Mouse (Mus musculus) liver, embryonic 14.5 days (tissue): ENCODE measurements around the gene Agap1. TPM values are rescaled to one million over a fixed set of nuclear protein-coding genes. Genes with fewer than 3 reads are reported as not detected.
A peak's percentile ranks its signal among the peaks of the same experiment; 100 is the strongest.

Experiments
- ATAC-seq: fragments of 200-750 bp; cut with Nextera tagmentation; 2 replicates; pipeline ENCODE4 v1.8.0; 2017; ENCODE audit warnings: moderate number of reproducible peaks, mild to moderate bottlenecking, moderate library complexity; ENCODE audit not compliant: insufficient read depth
- DNase-seq, 3 experiments: peaks; one replicate each; pipeline ENCODE4 v3.0.0-alpha.2; 2012 to 2013; ENCODE audit warnings: low read depth in 3 of 3, low spot score in 3 of 3
- H3K27ac ChIP-seq: fragments of 300-500 bp; sonication (generic); 2 replicates; pipeline ENCODE4 v1.5.1; 2014; ENCODE audit warnings: moderate library complexity, mild to moderate bottlenecking, control low read depth, inconsistent platforms
- H3K27me3 ChIP-seq: fragments of 300-500 bp; sonication (generic); 2 replicates; pipeline ENCODE4 v1.6.1; 2014; ENCODE audit warnings: mild to moderate bottlenecking, low read length, moderate library complexity; ENCODE audit not compliant: control insufficient read depth, insufficient read depth
- H3K36me3 ChIP-seq: fragments of 300-500 bp; sonication (generic); replicated peaks from 2 replicates; pipeline ENCODE4 v1.6.1; 2014; ENCODE audit warnings: low read depth; ENCODE audit not compliant: control insufficient read depth, insufficient read depth
- H3K4me1 ChIP-seq, 2 experiments: fragments of 200-500 bp in 1 of 2; fragments of 300-500 bp in 1 of 2; sonication (generic) in 1 of 2; replicated peaks; 2 replicates each; pipeline ENCODE4 v1.6.1; 2012 to 2014; ENCODE audit warnings: antibody characterized with exemption in 1 of 2, inconsistent platforms in 1 of 2, low read length in 1 of 2; ENCODE audit not compliant: control insufficient read depth in 2 of 2, insufficient read depth in 2 of 2
- H3K4me2 ChIP-seq: fragments of 300-500 bp; sonication (generic); 2 replicates; pipeline ENCODE4 v1.6.1; 2014; ENCODE audit warnings: low read depth, mild to moderate bottlenecking, control low read depth, moderate library complexity
- H3K4me3 ChIP-seq, 2 experiments: fragments of 200-500 bp in 1 of 2; fragments of 300-500 bp in 1 of 2; sonication (generic) in 1 of 2; 2 replicates each; pipeline ENCODE4 v1.5.1; 2012 to 2014; ENCODE audit warnings: low read depth in 2 of 2, low read length in 2 of 2, mild to moderate bottlenecking in 2 of 2, control low read depth in 1 of 2, inconsistent platforms in 1 of 2, moderate library complexity in 1 of 2; ENCODE audit not compliant: insufficient read depth in 1 of 2
- H3K9ac ChIP-seq: fragments of 300-500 bp; sonication (generic); replicated peaks from 2 replicates; pipeline ENCODE4 v1.6.1; 2014; ENCODE audit warnings: mild to moderate bottlenecking, control low read depth, moderate library complexity
- H3K9me3 ChIP-seq: fragments of 300-500 bp; sonication (generic); 2 replicates; pipeline ENCODE4 v1.6.1; 2016; ENCODE audit warnings: low read length, mixed read lengths; ENCODE audit not compliant: control insufficient read depth
- CTCF ChIP-seq: IDR thresholded peaks from 2 replicates; pipeline ENCODE4 v1.5.1; 2016; ENCODE audit warnings: antibody characterized with exemption, low read depth, control low read depth
- EP300 ChIP-seq: IDR thresholded peaks from 2 replicates; pipeline ENCODE4 v1.6.1; 2016; ENCODE audit warnings: antibody characterized with exemption, low read depth
- WGBS: fragments of 180-500 bp; shearing (Covaris S2); extraction: QIAGEN DNeasy Blood & Tissue Kit; methylation state at CpG from one replicate; pipeline ENCODE4 v1.1.7; 2014; ENCODE audit not compliant: insufficient replicate concordance; 5-methylcytosine and 5-hydroxymethylcytosine counted together
- polyA plus RNA-seq, 2 experiments: library from polyadenylated mRNA; depleted of rRNA in 1 of 2; stranded (reverse) in 1 of 2; unstranded in 1 of 2; fragments of >200 nt; fragmentation: Nextera tagmentation in 1 of 2; extraction: Ambion mirVana in 1 of 2; gene quantifications; 2 replicates each; pipeline versions ENCODE4 v1.2.1 to v1.2.3; 2012 to 2014

Agap1 gene
- polyA plus RNA-seq, 2 experiments: 1.1 TPM

DNA sequence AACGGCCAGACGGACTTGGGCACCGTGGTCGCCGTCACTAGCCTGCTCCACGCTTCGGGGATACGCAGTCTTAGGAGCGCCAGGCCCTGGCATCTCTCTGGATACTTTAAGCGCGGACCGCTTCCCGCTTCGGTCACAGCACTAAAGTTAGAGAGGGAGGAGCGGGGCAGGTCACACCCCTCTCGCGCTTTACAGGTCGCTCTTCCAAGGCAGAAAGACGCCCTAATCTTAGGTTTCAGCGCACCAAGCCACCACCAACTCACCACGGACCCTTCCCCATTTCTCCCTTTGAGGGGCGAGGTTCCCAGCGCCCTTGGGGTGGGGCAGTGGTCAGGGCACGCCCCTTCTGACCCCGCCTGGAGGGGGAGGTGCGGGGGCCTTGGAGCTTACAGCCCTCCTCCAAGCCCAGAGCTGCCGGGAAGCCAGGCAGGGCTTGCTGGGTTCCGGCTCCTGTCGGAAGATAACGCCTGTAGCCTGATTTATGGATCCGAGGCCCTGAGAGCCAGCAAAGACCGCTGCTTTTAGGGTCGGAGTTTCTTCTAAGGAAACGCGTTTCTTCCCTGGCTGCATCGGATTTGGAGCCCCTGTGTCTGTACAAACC, 472.6 kb downstream of the Agap1 start:
- Histone ChIP-seq H3K4me1 (no peaks in the 10 kb centered on the region), H3K4me3 (peak overlapping the region; percentile 31 to 36; a peak in 3 of 4 replicates), H3K27ac (no peak overlapping the region), H3K36me3 (no peaks in the 10 kb centered on the region), H3K4me2 (peak overlapping the region; percentile 48), H3K9ac (no peak overlapping the region), H3K27me3 (peaks cover 88% of the 10 kb centered on the region), H3K9me3 (no peaks in the 10 kb centered on the region)
- ATAC-seq (no peak), DNase-seq (no peak)
- no peak for TF ChIP-seq CTCF
- TF ChIP-seq EP300: no peak
- WGBS: under 1% methylated on average over 34 of the region's 36 CpGs

DNA sequence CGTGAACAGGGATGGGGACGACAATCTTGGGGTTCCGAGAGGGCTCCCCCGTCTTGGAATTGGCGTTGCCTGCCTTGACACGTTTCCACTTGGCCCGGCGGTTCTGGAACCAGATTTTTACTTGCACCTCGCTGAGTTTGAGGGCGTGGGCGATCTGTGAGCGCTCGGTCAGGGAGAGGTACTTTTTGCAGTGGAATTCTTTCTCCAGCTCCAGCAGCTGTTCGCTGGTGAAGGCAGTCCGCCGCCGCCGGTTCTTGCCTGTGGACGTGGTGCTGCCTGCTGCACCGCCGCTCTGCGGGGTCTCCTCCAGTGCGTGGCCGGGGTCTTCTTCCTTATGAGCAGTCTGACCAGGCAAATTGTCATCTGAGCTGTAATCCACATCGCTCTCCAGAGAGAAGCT, 474.1 kb downstream of the Agap1 start:
- H3K4me3 ChIP-seq: no peak overlapping the region
- TF ChIP-seq CTCF: no peak
- no peak for TF ChIP-seq EP300
- 13% methylated on average over 25 of the region's 25 CpGs for WGBS
- H3K9me3 ChIP-seq: no peaks in the 10 kb centered on the region
- H3K27me3 ChIP-seq: peaks cover 92% of the 10 kb centered on the region
- no peak overlapping the region for H3K9ac ChIP-seq
- no peak for ATAC-seq
- H3K27ac ChIP-seq: no peak overlapping the region
- DNase-seq: no peak
- H3K4me1 ChIP-seq: no peaks in the 10 kb centered on the region
- H3K36me3 ChIP-seq: no peaks in the 10 kb centered on the region
- no peak overlapping the region for H3K4me2 ChIP-seq

DNA sequence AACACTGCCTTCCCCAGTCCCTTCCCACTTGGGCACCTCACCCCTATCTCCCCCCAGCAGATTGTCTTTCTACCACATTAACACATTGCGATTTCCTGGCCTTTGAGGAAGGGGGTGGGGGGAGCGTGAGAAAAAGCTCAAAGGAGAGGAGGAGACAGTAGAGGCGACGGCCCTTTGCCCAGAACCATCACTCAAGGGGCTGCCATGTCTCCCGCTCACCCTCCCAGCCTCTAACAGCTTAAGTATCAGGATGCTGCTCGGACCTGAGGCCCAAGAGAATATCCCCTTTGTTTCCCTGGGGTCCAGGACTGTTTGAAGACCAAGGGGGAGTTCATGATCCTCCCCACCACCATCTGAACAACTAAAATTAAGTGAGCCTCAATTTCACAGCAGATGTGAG, 474.6 kb downstream of the Agap1 start:
- no peak for DNase-seq
- H3K36me3 ChIP-seq: no peaks in the 10 kb centered on the region
- TF ChIP-seq CTCF (no peak), EP300 (no peak)
- no peaks in the 10 kb centered on the region for H3K9me3 ChIP-seq
- no peak overlapping the region for H3K27ac ChIP-seq
- no peak overlapping the region for H3K4me3 ChIP-seq
- WGBS: 5% methylated on average over 6 of the region's 6 CpGs
- H3K9ac ChIP-seq: no peak overlapping the region
- ATAC-seq: no peak
- peaks cover 92% of the 10 kb centered on the region for H3K27me3 ChIP-seq
- no peaks in the 10 kb centered on the region for H3K4me1 ChIP-seq
- H3K4me2 ChIP-seq: peak overlapping the region; percentile 14; the same call in 1 of the 2 replicates

DNA sequence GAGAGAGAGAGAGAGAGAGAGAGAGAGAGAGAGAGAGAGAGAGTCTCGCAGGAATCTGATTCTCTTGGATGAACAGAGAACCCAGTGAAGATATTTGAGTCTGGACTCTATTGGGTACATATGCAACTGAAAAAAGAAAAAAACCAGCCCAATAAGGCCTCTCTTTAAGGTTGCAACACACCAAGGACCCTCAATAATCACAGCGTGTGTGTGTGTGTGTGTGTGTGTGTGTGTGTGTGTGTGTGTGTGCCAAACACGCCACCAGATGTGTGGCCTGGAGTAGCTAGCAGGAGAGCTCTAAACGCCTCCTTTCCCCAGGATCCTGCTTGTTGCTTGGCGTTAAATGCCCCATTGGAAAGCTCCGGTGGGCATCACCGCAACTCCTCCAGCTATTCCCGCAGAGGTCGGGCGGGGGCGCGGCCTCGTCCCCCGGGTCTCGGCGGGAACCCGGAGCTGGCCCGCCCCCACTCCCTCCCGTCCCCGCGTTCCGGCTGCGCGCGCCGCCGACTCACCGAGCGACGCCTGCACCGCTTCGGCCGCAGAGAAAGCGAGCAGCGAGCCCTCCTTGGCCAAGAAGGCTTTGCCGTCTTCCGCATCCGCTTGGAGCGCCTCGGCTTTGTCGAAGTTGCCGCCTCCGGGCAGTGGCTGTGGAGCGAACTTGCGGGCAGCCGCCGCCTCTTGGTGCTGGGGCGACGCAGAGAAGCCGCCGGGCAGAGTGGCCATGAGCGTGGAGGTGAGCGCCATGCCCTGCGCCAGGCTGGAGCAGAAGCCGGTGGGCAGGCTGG, 475.3 kb downstream of the Agap1 start:
- no peak for ATAC-seq
- WGBS: under 1% methylated on average over 55 of the region's 55 CpGs
- H3K4me3 ChIP-seq: peak overlapping the region; percentile 6 to 45; a peak in 2 of 4 replicates
- H3K9me3 ChIP-seq: no peaks in the 10 kb centered on the region
- H3K4me1 ChIP-seq: no peaks in the 10 kb centered on the region
- H3K4me2 ChIP-seq: peak overlapping the region; percentile 47
- no peaks in the 10 kb centered on the region for H3K36me3 ChIP-seq
- peaks cover 92% of the 10 kb centered on the region for H3K27me3 ChIP-seq
- H3K9ac ChIP-seq: no peak overlapping the region
- no peak for DNase-seq
- H3K27ac ChIP-seq: no peak overlapping the region
- TF ChIP-seq EP300 (no peak), CTCF (no peak)

DNA sequence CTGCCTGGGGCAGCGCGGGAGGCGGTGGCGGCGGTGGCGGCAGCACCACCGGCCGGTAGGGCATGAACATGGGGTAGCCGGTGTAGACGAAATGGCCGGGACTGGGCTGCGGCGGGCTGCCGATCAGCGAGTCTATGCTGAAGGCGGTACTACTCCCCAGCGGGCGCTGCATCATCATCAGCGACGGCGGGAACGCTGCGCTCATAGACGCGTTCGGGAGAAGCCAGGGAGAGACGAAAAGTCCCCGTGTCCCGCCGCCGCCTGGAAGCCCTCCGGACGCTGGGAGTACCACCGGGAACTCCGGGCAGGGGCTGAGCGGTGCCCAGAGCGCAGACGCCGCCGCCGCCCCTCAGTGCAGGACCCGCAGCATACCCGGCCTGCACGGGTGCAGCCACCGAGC, 475.9 kb downstream of the Agap1 start:
- TF ChIP-seq CTCF (no peak), EP300 (no peak)
- Histone ChIP-seq H3K36me3 (no peaks in the 10 kb centered on the region), H3K27ac (no peak overlapping the region), H3K9ac (no peak overlapping the region), H3K9me3 (no peaks in the 10 kb centered on the region), H3K4me1 (no peaks in the 10 kb centered on the region), H3K4me3 (peak overlapping the region; percentile 6 to 45; a peak in 3 of 4 replicates), H3K27me3 (peaks cover 96% of the 10 kb centered on the region), H3K4me2 (peak overlapping the region; percentile 47)
- WGBS: under 1% methylated on average over 45 of the region's 45 CpGs
- no peak for ATAC-seq
- no peak for DNase-seq
